Mouse (Mus musculus) intestine, embryonic 14.5 days (tissue): ENCODE measurements at regions not wholly inside any gene's neighbourhood (a gene's known extent, or its start where the extent isn't known, plus 50 kb on each side); places are given as distances from the start of the nearest gene placed in this dataset.

Source experiments
- ATAC-seq: fragments of 200-750 bp; cut with Nextera tagmentation; replicated peaks from 2 replicates; pipeline ENCODE4 v1.8.0; 2017; ENCODE audit warnings: low read depth, moderate number of reproducible peaks, moderate TSS enrichment, moderate library complexity; ENCODE audit not compliant: low FRiP score, low TSS enrichment
- DNase-seq: peaks from one replicate; pipeline ENCODE4 v3.0.0-alpha.2; 2018; ENCODE audit warnings: low spot score
- H3K27ac ChIP-seq: fragments of 300-500 bp; sonication (generic); 2 replicates; pipeline ENCODE4 v1.5.1; 2014; ENCODE audit warnings: low read depth, mild to moderate bottlenecking, control low read depth
- H3K27me3 ChIP-seq: fragments of 300-500 bp; sonication (generic); replicated peaks from 2 replicates; pipeline ENCODE4 v1.6.1; 2014; ENCODE audit warnings: low read length, control low read depth; ENCODE audit not compliant: control insufficient read depth, insufficient read depth
- H3K36me3 ChIP-seq: fragments of 300-500 bp; sonication (generic); 2 replicates; pipeline ENCODE4 v1.6.1; 2014; ENCODE audit warnings: low read length, control low read depth; ENCODE audit not compliant: control insufficient read depth, insufficient read depth
- H3K4me1 ChIP-seq: fragments of 300-500 bp; sonication (generic); replicated peaks from 2 replicates; pipeline ENCODE4 v1.6.1; 2014; ENCODE audit warnings: low read length, control low read depth, mixed read lengths; ENCODE audit not compliant: control insufficient read depth, insufficient read depth
- H3K4me2 ChIP-seq: fragments of 300-500 bp; sonication (generic); 2 replicates; pipeline ENCODE4 v1.6.1; 2014; ENCODE audit warnings: low read length
- H3K4me3 ChIP-seq: fragments of 300-500 bp; sonication (generic); 2 replicates; pipeline ENCODE4 v1.5.1; 2014; ENCODE audit warnings: low read depth, low read length, control low read depth, mixed read lengths
- H3K9ac ChIP-seq: fragments of 300-500 bp; sonication (generic); 2 replicates; pipeline ENCODE4 v1.6.1; 2014; ENCODE audit warnings: mild to moderate bottlenecking, low read length
- H3K9me3 ChIP-seq: fragments of 300-500 bp; sonication (generic); 2 replicates; pipeline ENCODE4 v1.6.1; 2016; ENCODE audit warnings: low read length, control low read depth; ENCODE audit not compliant: control insufficient read depth
- WGBS: fragments of 180-500 bp; shearing (Covaris S2); extraction: QIAGEN DNeasy Blood & Tissue Kit; methylation state at CpG from one replicate; pipeline ENCODE4 v1.1.7; 2014; 5-methylcytosine and 5-hydroxymethylcytosine counted together

DNA sequence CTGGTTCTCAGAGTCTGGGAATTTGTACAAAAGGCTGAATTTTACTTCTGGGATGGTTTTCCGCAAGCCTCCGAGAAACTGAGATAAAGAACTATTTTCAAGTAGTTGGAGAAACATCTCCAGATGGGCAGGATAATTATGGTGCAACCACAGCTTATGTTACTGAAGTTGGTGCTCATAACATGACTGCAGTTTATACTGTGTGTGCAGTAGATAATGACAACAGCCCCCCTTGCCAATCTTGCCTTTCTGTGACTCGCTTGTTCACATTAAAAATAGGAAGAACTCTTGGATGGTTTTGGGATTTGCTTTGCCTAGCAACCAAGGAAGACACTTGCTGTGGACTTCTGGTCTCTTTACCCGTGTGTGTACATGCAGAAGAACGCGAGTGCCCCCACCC is 72.4 kb upstream of the Psmd7 start:
- no peak for DNase-seq
- WGBS, result 93% methylated on average over 6 of the region's 6 CpGs
- H3K4me2 ChIP-seq, result no peak overlapping the region

DNA sequence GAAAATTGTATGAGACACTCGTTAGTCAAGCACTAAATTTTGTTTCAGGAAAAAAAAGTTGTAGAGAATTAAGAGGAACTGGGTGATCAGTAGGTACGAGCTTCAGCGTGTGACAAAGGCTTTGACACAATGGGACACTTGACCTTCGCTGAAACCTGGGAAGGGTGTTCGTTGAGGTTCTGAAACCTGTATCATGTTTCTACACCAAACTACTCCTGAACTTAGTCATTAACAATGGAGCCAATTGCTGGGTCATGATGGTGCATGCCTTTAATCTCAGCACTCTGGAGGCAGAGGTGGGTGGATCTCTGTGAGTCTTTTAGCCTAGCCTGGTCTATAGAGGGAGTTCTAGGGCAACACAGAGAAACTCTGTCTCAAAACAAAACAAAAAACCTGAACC is 81.3 kb upstream of the Psmd7 start:
- 92% methylated on average over 5 of the region's 5 CpGs for WGBS
- Histone ChIP-seq H3K36me3 (no peaks in the 10 kb centered on the region), H3K27me3 (no peaks in the 10 kb centered on the region), H3K4me1 (no peaks in the 10 kb centered on the region), H3K27ac (no peak overlapping the region), H3K4me3 (no peak overlapping the region), H3K9ac (no peak overlapping the region), H3K9me3 (no peaks in the 10 kb centered on the region), H3K4me2 (no peak overlapping the region)
- no peak for DNase-seq
- ATAC-seq, result no peak

More for the DNA sequence above, 72.4 kb upstream of the Psmd7 start:
- Histone ChIP-seq H3K4me1 (no peaks in the 10 kb centered on the region), H3K9ac (no peak overlapping the region), H3K27ac (no peak overlapping the region), H3K27me3 (0 out of 2 replicates have a peak, but pooled peaks cover 3% of the 10 kb centered on the region), H3K9me3 (no peaks in the 10 kb centered on the region), H3K36me3 (no peaks in the 10 kb centered on the region), H3K4me3 (no peak overlapping the region)
- ATAC-seq, result no peak

DNA sequence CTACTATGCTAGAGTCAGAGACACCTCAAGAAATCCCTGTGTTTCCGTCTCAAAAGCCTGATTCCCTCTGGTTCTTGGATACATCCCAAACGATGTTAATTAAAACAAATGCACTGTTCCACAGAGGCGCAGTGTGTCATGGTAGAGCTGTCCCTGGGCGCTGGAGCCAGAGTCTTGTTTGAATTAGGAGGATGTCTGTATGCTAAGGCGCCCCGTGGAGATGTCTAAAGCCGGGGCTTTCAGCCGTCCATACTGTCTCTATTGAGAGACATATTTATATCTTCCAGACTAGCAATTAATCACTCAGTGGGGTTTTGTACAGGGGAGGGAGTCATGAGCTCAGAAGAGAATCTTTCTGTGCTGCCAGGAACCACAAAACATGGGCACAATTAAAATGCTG is 83.2 kb upstream of the Psmd7 start:
- no peak for ATAC-seq
- no peak overlapping the region for H3K4me3 ChIP-seq
- H3K4me2 ChIP-seq, result no peak overlapping the region
- 34% methylated on average over 8 of the region's 8 CpGs for WGBS
- H3K36me3 ChIP-seq, result no peaks in the 10 kb centered on the region
- DNase-seq, result no peak
- no peaks in the 10 kb centered on the region for H3K27me3 ChIP-seq
- no peaks in the 10 kb centered on the region for H3K9me3 ChIP-seq
- H3K9ac ChIP-seq, result no peak overlapping the region
- no peak overlapping the region for H3K27ac ChIP-seq
- no peaks in the 10 kb centered on the region for H3K4me1 ChIP-seq

DNA sequence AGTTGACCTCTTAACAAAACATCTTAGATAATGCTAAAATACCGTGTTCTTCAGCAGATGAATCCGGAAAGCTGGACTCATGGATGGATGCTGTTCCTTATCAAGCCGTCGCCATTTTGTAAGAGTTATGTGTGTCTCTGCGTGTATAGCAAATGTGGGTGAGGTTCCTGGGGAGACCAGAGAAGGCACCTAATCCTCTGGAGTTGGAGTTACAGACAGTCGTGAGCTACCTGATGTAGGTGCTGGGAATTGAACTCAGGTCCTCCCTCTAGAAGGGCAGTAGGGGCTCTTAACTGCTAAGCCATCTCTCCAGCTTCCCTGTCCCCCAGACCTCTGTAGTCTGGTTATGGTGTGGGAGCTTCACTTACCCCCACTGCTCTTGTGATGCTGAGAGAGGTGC is 84.4 kb upstream of the Psmd7 start:
- no peak for DNase-seq
- H3K9me3 ChIP-seq, result no peaks in the 10 kb centered on the region
- ATAC-seq, result no peak
- H3K4me3 ChIP-seq, result no peak overlapping the region
- H3K9ac ChIP-seq, result no peak overlapping the region
- H3K27me3 ChIP-seq, result no peaks in the 10 kb centered on the region
- 93% methylated on average over 6 of the region's 6 CpGs for WGBS
- no peaks in the 10 kb centered on the region for H3K4me1 ChIP-seq
- H3K36me3 ChIP-seq, result no peaks in the 10 kb centered on the region
- H3K4me2 ChIP-seq, result no peak overlapping the region
- no peak overlapping the region for H3K27ac ChIP-seq

- Histone ChIP-seq H3K4me2 (no peak overlapping the region), H3K9me3 (no peaks in the 10 kb centered on the region), H3K9ac (no peak overlapping the region), H3K27ac (no peak overlapping the region), H3K36me3 (no peaks in the 10 kb centered on the region), H3K27me3 (no peaks in the 10 kb centered on the region), H3K4me1 (no peaks in the 10 kb centered on the region; the same call in 1 of the 2 replicates), H3K4me3 (no peak overlapping the region)
- ATAC-seq (no peak), DNase-seq (no peak)
- 89% methylated on average over 11 of the region's 11 CpGs for WGBS
Measured at GRCm38 (mm10) chr8:107682066-107682465, 93.8 kb upstream of the Psmd7 start.

GRCm38 (mm10) chr8:107684721-107685691 is 96.7 kb upstream of the Psmd7 start:
- DNase-seq, result no peak
- Histone ChIP-seq H3K27ac (peak overlapping the region; percentile 18; the same call in 1 of the 2 replicates), H3K4me2 (no peak overlapping the region; the same call in 1 of the 2 replicates)

GRCm38 (mm10) chr8:107686936-107687335 is 98.7 kb upstream of the Psmd7 start:
- ATAC-seq, result no peak
- Histone ChIP-seq H3K27ac (no peak overlapping the region), H3K4me1 (no peaks in the 10 kb centered on the region; the same call in 1 of the 2 replicates), H3K4me3 (no peak overlapping the region), H3K36me3 (no peaks in the 10 kb centered on the region), H3K9ac (no peak overlapping the region), H3K4me2 (no peak overlapping the region), H3K9me3 (no peaks in the 10 kb centered on the region), H3K27me3 (no peaks in the 10 kb centered on the region)
- 85% methylated on average over 5 of the region's 5 CpGs for WGBS
- DNase-seq, result no peak

More at GRCm38 (mm10) chr8:107684721-107685691, 96.7 kb upstream of the Psmd7 start:
- H3K36me3 ChIP-seq, result no peaks in the 10 kb centered on the region
- no peak overlapping the region for H3K4me3 ChIP-seq
- no peaks in the 10 kb centered on the region; the same call in 1 of the 2 replicates for H3K4me1 ChIP-seq
- H3K9ac ChIP-seq, result no peak overlapping the region
- WGBS, result 53% methylated on average over 29 of the region's 29 CpGs
- no peaks in the 10 kb centered on the region for H3K9me3 ChIP-seq
- no peaks in the 10 kb centered on the region for H3K27me3 ChIP-seq
- no peak for ATAC-seq

GRCm38 (mm10) chr8:107687529-107687928 is 99.3 kb upstream of the Psmd7 start:
- no peak for ATAC-seq
- H3K27ac ChIP-seq, result no peak overlapping the region
- 94% methylated on average over 9 of the region's 9 CpGs for WGBS

More at GRCm38 (mm10) chr8:107687529-107687928, 99.3 kb upstream of the Psmd7 start:
- DNase-seq, result no peak
- H3K9ac ChIP-seq, result no peak overlapping the region
- no peaks in the 10 kb centered on the region for H3K9me3 ChIP-seq
- H3K4me3 ChIP-seq, result no peak overlapping the region
- no peak overlapping the region for H3K4me2 ChIP-seq
- H3K27me3 ChIP-seq, result no peaks in the 10 kb centered on the region
- no peaks in the 10 kb centered on the region for H3K36me3 ChIP-seq
- H3K4me1 ChIP-seq, result no peaks in the 10 kb centered on the region; the same call in 1 of the 2 replicates
